Mouse (Mus musculus) liver, postnatal 0 days (tissue): Measurements from ENCODE around the gene Mcidas.

Experiments used
- CTCF ChIP-seq: sonication (generic); IDR thresholded peaks from 2 replicates; pipeline ENCODE4 v1.5.1; 2016; ENCODE audit warnings: antibody characterized with exemption, low read depth
- EP300 ChIP-seq: IDR thresholded peaks from 2 replicates; pipeline ENCODE4 v1.6.1; 2016; ENCODE audit warnings: antibody characterized with exemption, low read depth, mild to moderate bottlenecking

GRCm38 (mm10) chr13:113022467-113022866 lies 28.8 kb downstream of the Mcidas start:
- TF ChIP-seq CTCF: no peak
- no peak for TF ChIP-seq EP300
